Mouse (Mus musculus): ENCODE measurements around the gene Fam120a. TPM values are rescaled to one million over a fixed set of nuclear protein-coding genes. Genes with fewer than 3 reads are reported as not detected.

Gene Fam120a
- total RNA-seq (2017), result 68.6 and 72.2 TPM in 2 replicates

GRCm38 (mm10) chr13:48967956-48968749 is at the start of gene Fam120a:
Gene Fam120a (minus strand): TSS chr13:48968017.
- ATAC-seq (ENCODE audit: extremely low read depth, insufficient number of reproducible peaks, low FRiP score, poor library complexity, severe bottlenecking), result peak; percentile 31

GRCm38 (mm10) chr13:49017375-49017774 is 49.6 kb upstream of the Fam120a start:
- no peak for ATAC-seq (ENCODE audit: extremely low read depth, insufficient number of reproducible peaks, low FRiP score, poor library complexity, severe bottlenecking)

GRCm38 (mm10) chr13:49016311-49016761 is 48.5 kb upstream of the Fam120a start:
- ATAC-seq (ENCODE audit: extremely low read depth, insufficient number of reproducible peaks, low FRiP score, poor library complexity, severe bottlenecking), result 0 out of 2 replicates have a peak, but pooled peaks have one; percentile 7

- ATAC-seq (ENCODE audit: extremely low read depth, insufficient number of reproducible peaks, low FRiP score, poor library complexity, severe bottlenecking), result 0 out of 2 replicates have a peak, but pooled peaks have one; percentile 23
Measured at GRCm38 (mm10) chr13:49015366-49016306, 47.8 kb upstream of the Fam120a start.

- no peak for ATAC-seq (ENCODE audit: extremely low read depth, insufficient number of reproducible peaks, low FRiP score, poor library complexity, severe bottlenecking)
Measured at GRCm38 (mm10) chr13:49013206-49013794, 45.5 kb upstream of the Fam120a start.

- no peak for ATAC-seq (ENCODE audit: extremely low read depth, insufficient number of reproducible peaks, low FRiP score, poor library complexity, severe bottlenecking)
Measured at GRCm38 (mm10) chr13:49001691-49002090, 33.9 kb upstream of the Fam120a start.

GRCm38 (mm10) chr13:48998591-48998990 is 30.8 kb upstream of the Fam120a start:
- ATAC-seq (ENCODE audit: extremely low read depth, insufficient number of reproducible peaks, low FRiP score, poor library complexity, severe bottlenecking), result peak; percentile 41; the same call in 1 of the 2 replicates

GRCm38 (mm10) chr13:48996731-48997130 is 28.9 kb upstream of the Fam120a start:
- no peak for ATAC-seq (ENCODE audit: extremely low read depth, insufficient number of reproducible peaks, low FRiP score, poor library complexity, severe bottlenecking)

GRCm38 (mm10) chr13:48994903-48995302 is 27.1 kb upstream of the Fam120a start:
- peak; percentile 39; the same call in 1 of the 2 replicates for ATAC-seq (ENCODE audit: extremely low read depth, insufficient number of reproducible peaks, low FRiP score, poor library complexity, severe bottlenecking)

- no peak for ATAC-seq (ENCODE audit: extremely low read depth, insufficient number of reproducible peaks, low FRiP score, poor library complexity, severe bottlenecking)
Measured at GRCm38 (mm10) chr13:48992914-48993313, 25.1 kb upstream of the Fam120a start.

GRCm38 (mm10) chr13:48990138-48990537 is 22.3 kb upstream of the Fam120a start:
- no peak for ATAC-seq (ENCODE audit: extremely low read depth, insufficient number of reproducible peaks, low FRiP score, poor library complexity, severe bottlenecking)

GRCm38 (mm10) chr13:48982482-48983098 is 14.8 kb upstream of the Fam120a start:
- ATAC-seq (ENCODE audit: extremely low read depth, insufficient number of reproducible peaks, low FRiP score, poor library complexity, severe bottlenecking), result no peak

- ATAC-seq (ENCODE audit: extremely low read depth, insufficient number of reproducible peaks, low FRiP score, poor library complexity, severe bottlenecking), result no peak
Measured at GRCm38 (mm10) chr13:48979069-48979468, 11.3 kb upstream of the Fam120a start.

GRCm38 (mm10) chr13:48977858-48978257 is 10.0 kb upstream of the Fam120a start:
- ATAC-seq (ENCODE audit: extremely low read depth, insufficient number of reproducible peaks, low FRiP score, poor library complexity, severe bottlenecking), result 0 out of 2 replicates have a peak, but pooled peaks have one; percentile 23

GRCm38 (mm10) chr13:48974699-48975098 is 6.9 kb upstream of the Fam120a start:
- no peak for ATAC-seq (ENCODE audit: extremely low read depth, insufficient number of reproducible peaks, low FRiP score, poor library complexity, severe bottlenecking)

GRCm38 (mm10) chr13:48974266-48974665 is 6.4 kb upstream of the Fam120a start:
- no peak for ATAC-seq (ENCODE audit: extremely low read depth, insufficient number of reproducible peaks, low FRiP score, poor library complexity, severe bottlenecking)

- no peak for ATAC-seq (ENCODE audit: extremely low read depth, insufficient number of reproducible peaks, low FRiP score, poor library complexity, severe bottlenecking)
Measured at GRCm38 (mm10) chr13:48973231-48973630, 5.4 kb upstream of the Fam120a start.

GRCm38 (mm10) chr13:48971033-48971432 is 3.2 kb upstream of the Fam120a start:
- ATAC-seq (ENCODE audit: extremely low read depth, insufficient number of reproducible peaks, low FRiP score, poor library complexity, severe bottlenecking), result no peak

GRCm38 (mm10) chr13:48970566-48970965 is 2.7 kb upstream of the Fam120a start:
- no peak for ATAC-seq (ENCODE audit: extremely low read depth, insufficient number of reproducible peaks, low FRiP score, poor library complexity, severe bottlenecking)

Data from neutrophil, adult 5-6 weeks (primary cell).